14 mouse cellular contexts compared by ENCODE assay signal in genomic region chr2:167972146-167972545, GRCm38 (mm10). TPM values are rescaled to one million over a fixed set of nuclear protein-coding genes. Genes with fewer than 3 reads are reported as not detected.
DNase-seq lines count a peak whose midpoint lies in the region; ATAC-seq lines count a peak whose summit lies in the region.
"Had no signal": no experiment of that assay in that cellular context is flagged by ENCODE, and none has a peak within 500 bp of the region (broad histone marks: within the 10 kb centered on the region; RNA-seq: fewer than 3 reads in every experiment).

No protein-coding gene starts in this region.

- 47% methylated on average over 5 of the region's 5 CpGs for WGBS in heart, embryonic 14.5 days
- 29% methylated on average over 5 of the region's 5 CpGs for WGBS in lung, embryonic 15.5 days
- WGBS in liver, embryonic 13.5 days (ENCODE audit: insufficient replicate concordance): 49% methylated on average over 5 of the region's 5 CpGs
- WGBS in stomach, embryonic 15.5 days: 47% methylated on average over 5 of the region's 5 CpGs

- H3K27me3 ChIP-seq in heart, embryonic 14.5 days (ENCODE audit: control insufficient read depth, insufficient read depth, low read length): no peaks in the 10 kb centered on the region
- no peaks in the 10 kb centered on the region for H3K27me3 ChIP-seq in lung, embryonic 15.5 days
- H3K27me3 ChIP-seq in liver, embryonic 13.5 days: no peaks in the 10 kb centered on the region
- no peaks in the 10 kb centered on the region for H3K27me3 ChIP-seq in stomach, embryonic 15.5 days (replicated peaks)
- H3K27me3 ChIP-seq: embryonic facial prominence, embryonic 12.5 days; hindbrain, embryonic 13.5 days; Patski had no signal

- peaks cover 22% of the 10 kb centered on the region in 2 experiments for H3K4me1 ChIP-seq in heart, embryonic 14.5 days (ENCODE audit: control insufficient read depth in 2 of 2, insufficient read depth in 2 of 2, low read length in 2 of 2)
- H3K4me1 ChIP-seq in lung, embryonic 15.5 days: peaks cover 33% of the 10 kb centered on the region
- H3K4me1 ChIP-seq in liver, embryonic 13.5 days (replicated peaks): peaks cover 27% of the 10 kb centered on the region
- peaks cover 3% of the 10 kb centered on the region; the same call in 1 of the 2 replicates for H3K4me1 ChIP-seq in stomach, embryonic 15.5 days
- H3K4me1 ChIP-seq: embryonic facial prominence, embryonic 12.5 days; hindbrain, embryonic 13.5 days had no signal

- no peak overlapping the region for H3K4me2 ChIP-seq in heart, embryonic 14.5 days (ENCODE audit: low read length)
- no peak overlapping the region for H3K4me2 ChIP-seq in lung, embryonic 15.5 days
- H3K4me2 ChIP-seq in liver, embryonic 13.5 days: no peak overlapping the region
- H3K4me2 ChIP-seq in stomach, embryonic 15.5 days: no peak overlapping the region
- H3K4me2 ChIP-seq: embryonic facial prominence, embryonic 12.5 days; hindbrain, embryonic 13.5 days had no signal

- peak overlapping the region; percentile 50 to 53 for H3K27ac ChIP-seq in heart, embryonic 14.5 days (replicated peaks in 1 of 2; ENCODE audit: control insufficient read depth in 1 of 2, insufficient read depth in 1 of 2, low read depth in 2 of 2, low read length in 2 of 2)
- H3K27ac ChIP-seq in lung, embryonic 15.5 days: peak overlapping the region; percentile 88
- H3K27ac ChIP-seq in liver, embryonic 13.5 days: peak overlapping the region; percentile 43
- H3K27ac ChIP-seq in stomach, embryonic 15.5 days: peak overlapping the region; percentile 32; the same call in 1 of the 2 replicates
- H3K27ac ChIP-seq: embryonic facial prominence, embryonic 12.5 days; gastrocnemius, adult 2 months; hindbrain, embryonic 13.5 days had no signal

- peak overlapping the region; percentile 48; the same call in 1 of the 2 replicates for H3K9ac ChIP-seq in heart, embryonic 14.5 days (ENCODE audit: low read length)
- H3K9ac ChIP-seq in lung, embryonic 15.5 days: no peak overlapping the region
- no peak overlapping the region for H3K9ac ChIP-seq in liver, embryonic 13.5 days
- no peak overlapping the region for H3K9ac ChIP-seq in stomach, embryonic 15.5 days
- H3K9ac ChIP-seq: embryonic facial prominence, embryonic 12.5 days; hindbrain, embryonic 13.5 days had no signal

- no peaks in the 10 kb centered on the region for H3K9me3 ChIP-seq in heart, embryonic 14.5 days (ENCODE audit: control insufficient read depth, low read length)
- no peaks in the 10 kb centered on the region for H3K9me3 ChIP-seq in lung, embryonic 15.5 days
- H3K9me3 ChIP-seq in liver, embryonic 13.5 days (replicated peaks): no peaks in the 10 kb centered on the region
- H3K9me3 ChIP-seq in stomach, embryonic 15.5 days: no peaks in the 10 kb centered on the region
- H3K9me3 ChIP-seq: embryonic facial prominence, embryonic 12.5 days; hindbrain, embryonic 13.5 days had no signal

- ATAC-seq in heart, embryonic 14.5 days (ENCODE audit: insufficient number of reproducible peaks, insufficient read depth, low FRiP score, low read depth): no peak
- ATAC-seq in lung, embryonic 15.5 days (ENCODE audit: borderline replicate concordance, extremely low read depth, low FRiP score, low TSS enrichment): no peak
- no peak for ATAC-seq in liver, embryonic 13.5 days (ENCODE audit: low read depth)
- peak; percentile 5; the same call in 1 of the 2 replicates for ATAC-seq in stomach, embryonic 15.5 days (ENCODE audit: insufficient read depth, low FRiP score, low read depth)
- no peak for ATAC-seq in activated CD4-positive, CD25-positive, alpha-beta regulatory T cell, adult 4 months
- ATAC-seq: Patski had no signal

- H3K4me3 ChIP-seq in heart, embryonic 14.5 days (ENCODE audit: control insufficient read depth in 1 of 2, insufficient read depth in 1 of 2, low read depth in 1 of 2, low read length in 2 of 2): no peak overlapping the region
- no peak overlapping the region for H3K4me3 ChIP-seq in lung, embryonic 15.5 days
- H3K4me3 ChIP-seq in liver, embryonic 13.5 days (replicated peaks): no peak overlapping the region
- no peak overlapping the region for H3K4me3 ChIP-seq in stomach, embryonic 15.5 days (replicated peaks)
- H3K4me3 ChIP-seq: embryonic facial prominence, embryonic 12.5 days; gastrocnemius, adult 2 months; hindbrain, embryonic 13.5 days had no signal

- no peak for DNase-seq in heart, postnatal 10 days
- no peak for DNase-seq in lung, postnatal 36 days
- DNase-seq in liver, embryonic 13.5 days: no peak
- DNase-seq: cerebellum, adult 8-10 months; gastrocnemius, adult 2 months; heart, adult 11 months; right cerebral cortex, postnatal 14 days had no signal

- peaks cover 89% of the 10 kb centered on the region for H3K36me3 ChIP-seq in heart, embryonic 14.5 days (ENCODE audit: control insufficient read depth, insufficient read depth, low read length)
- peaks cover 36% of the 10 kb centered on the region for H3K36me3 ChIP-seq in lung, embryonic 15.5 days
- peaks cover 84% of the 10 kb centered on the region for H3K36me3 ChIP-seq in liver, embryonic 13.5 days
- H3K36me3 ChIP-seq in stomach, embryonic 15.5 days: peaks cover 36% of the 10 kb centered on the region

- intact Hi-C loops in heart, postnatal 10 days (cut with DNase I): no loop called here

RNA-seq across cellular contexts. Expression of gene Ripor3, which starts 38.3 kb away (rescaled TPM):
- 0.81 and 1.00 TPM in 2 replicates for polyA plus RNA-seq in heart, embryonic 14.5 days (2014; fragmentation: Nextera tagmentation; extraction: Ambion mirVana)
- total RNA-seq in heart, postnatal 10 days (2021): under 1 TPM; 0.91 to 0.97 TPM
- 2.3 TPM in 2 replicates for polyA plus RNA-seq in lung, embryonic 15.5 days (2015; fragmentation: Nextera tagmentation; extraction: Ambion mirVana)
- polyA plus RNA-seq in liver, embryonic 13.5 days (2015; fragmentation: Nextera tagmentation; extraction: Ambion mirVana): 1.6 TPM in 2 replicates
- 3.5 and 4.5 TPM in 2 replicates for polyA plus RNA-seq in stomach, embryonic 15.5 days (2015; fragmentation: Nextera tagmentation; extraction: Ambion mirVana)
- polyA plus RNA-seq in activated CD4-positive, CD25-positive, alpha-beta regulatory T cell, adult 4 months (2017; shearing (Covaris generic)): under 1 TPM; 0.43 to 0.70 TPM

RNA-seq across cellular contexts. Expression of gene Ptpn1, which starts 40.3 kb away (rescaled TPM):
- 40.7 and 41.5 TPM in 2 replicates for polyA plus RNA-seq in heart, embryonic 14.5 days (2014; fragmentation: Nextera tagmentation; extraction: Ambion mirVana)
- 10 to 100 TPM; 27.3 to 34.9 TPM for total RNA-seq in heart, postnatal 10 days (2021)
- polyA plus RNA-seq in lung, embryonic 15.5 days (2015; fragmentation: Nextera tagmentation; extraction: Ambion mirVana): 65.8 and 74.4 TPM in 2 replicates
- polyA plus RNA-seq in liver, embryonic 13.5 days (2015; fragmentation: Nextera tagmentation; extraction: Ambion mirVana): 35.3 and 43.9 TPM in 2 replicates
- 52.8 and 54.8 TPM in 2 replicates for polyA plus RNA-seq in stomach, embryonic 15.5 days (2015; fragmentation: Nextera tagmentation; extraction: Ambion mirVana)
- polyA plus RNA-seq in activated CD4-positive, CD25-positive, alpha-beta regulatory T cell, adult 4 months (2017; shearing (Covaris generic)): 100 to 1,000 TPM; 146 to 155 TPM

Comparison
In these comparisons a context has a peak if more than half of its experiments do, and no peak if none do; other contexts are left out.
1. H3K27ac ChIP-seq: peak in every context shown above with its lines; median percentile 88 in lung, embryonic 15.5 days; 52 in heart, embryonic 14.5 days; 43 in liver, embryonic 13.5 days; 32 in stomach, embryonic 15.5 days.